Mouse (Mus musculus) liver, embryonic 16.5 days (tissue): ENCODE data around the gene Dzip1. TPM values are rescaled to one million over a fixed set of nuclear protein-coding genes. Genes with fewer than 3 reads are reported as not detected.

Experiments
- ATAC-seq: fragments of 200-750 bp; cut with Nextera tagmentation; 2 replicates; pipeline ENCODE4 v1.8.0; 2017; ENCODE audit warnings: low read depth, mild to moderate bottlenecking, moderate number of reproducible peaks, moderate library complexity
- H3K27ac ChIP-seq: fragments of 300-500 bp; sonication (generic); 2 replicates; pipeline ENCODE4 v1.5.1; 2014; ENCODE audit warnings: mild to moderate bottlenecking, low read length
- H3K27me3 ChIP-seq: fragments of 300-500 bp; sonication (generic); 2 replicates; pipeline ENCODE4 v1.6.1; 2014; ENCODE audit warnings: low read depth, low read length, mixed read lengths; ENCODE audit not compliant: control insufficient read depth, insufficient read depth
- H3K36me3 ChIP-seq: fragments of 300-500 bp; sonication (generic); 2 replicates; pipeline ENCODE4 v1.6.1; 2014; ENCODE audit warnings: mild to moderate bottlenecking; ENCODE audit not compliant: control insufficient read depth, insufficient read depth
- H3K4me1 ChIP-seq: fragments of 300-500 bp; sonication (generic); 2 replicates; pipeline ENCODE4 v1.6.1; 2014; ENCODE audit warnings: low read depth, low read length, mixed read lengths; ENCODE audit not compliant: control insufficient read depth
- H3K4me2 ChIP-seq: fragments of 300-500 bp; sonication (generic); 2 replicates; pipeline ENCODE4 v1.6.1; 2014; ENCODE audit warnings: low read depth, low read length, mixed read lengths
- H3K4me3 ChIP-seq: fragments of 300-500 bp; sonication (generic); 2 replicates; pipeline ENCODE4 v1.5.1; 2014; ENCODE audit warnings: low read depth, mild to moderate bottlenecking, low read length
- H3K9ac ChIP-seq: fragments of 300-500 bp; sonication (generic); 2 replicates; pipeline ENCODE4 v1.6.1; 2014; ENCODE audit warnings: low read depth, low read length
- H3K9me3 ChIP-seq: fragments of 300-500 bp; sonication (generic); replicated peaks from 2 replicates; pipeline ENCODE4 v1.6.1; 2016; ENCODE audit warnings: low read length; ENCODE audit not compliant: control insufficient read depth
- WGBS: fragments of 180-500 bp; shearing (Covaris S2); extraction: QIAGEN DNeasy Blood & Tissue Kit; methylation state at CpG from one replicate; pipeline ENCODE4 v1.1.7; 2014; ENCODE audit not compliant: insufficient replicate concordance; 5-methylcytosine and 5-hydroxymethylcytosine counted together
- polyA plus RNA-seq: library from polyadenylated mRNA; unstranded; fragments of >200 nt; fragmentation: Nextera tagmentation; extraction: Ambion mirVana; gene quantifications from 2 replicates; pipeline ENCODE4 v1.2.1, GENCODE M21; 2015

Dzip1 gene
- polyA plus RNA-seq: 1.4 and 1.7 TPM in 2 replicates

GRCm38 (mm10) chr14:118924673-118925615 lies at the start of gene Dzip1:
Dzip1 (minus strand) TSS chr14:118925460.
- peak within 1 kb of the TSS; percentile 57 for H3K4me2 ChIP-seq
- 2% methylated on average over 55 of the region's 55 CpGs for WGBS
- H3K27me3 ChIP-seq: peaks cover 60% of the 10 kb centered on the region
- H3K4me3 ChIP-seq: peak within 1 kb of the TSS; percentile 52
- no peak within 1 kb of the TSS for H3K27ac ChIP-seq
- ATAC-seq: peak; percentile 46; the same call in 1 of the 2 replicates
- no peaks in the 10 kb centered on the region for H3K9me3 ChIP-seq
- H3K36me3 ChIP-seq: no peaks in the 10 kb centered on the region
- H3K4me1 ChIP-seq: peaks cover 14% of the 10 kb centered on the region; the same call in 1 of the 2 replicates
- H3K9ac ChIP-seq: no peak within 1 kb of the TSS

DNA sequence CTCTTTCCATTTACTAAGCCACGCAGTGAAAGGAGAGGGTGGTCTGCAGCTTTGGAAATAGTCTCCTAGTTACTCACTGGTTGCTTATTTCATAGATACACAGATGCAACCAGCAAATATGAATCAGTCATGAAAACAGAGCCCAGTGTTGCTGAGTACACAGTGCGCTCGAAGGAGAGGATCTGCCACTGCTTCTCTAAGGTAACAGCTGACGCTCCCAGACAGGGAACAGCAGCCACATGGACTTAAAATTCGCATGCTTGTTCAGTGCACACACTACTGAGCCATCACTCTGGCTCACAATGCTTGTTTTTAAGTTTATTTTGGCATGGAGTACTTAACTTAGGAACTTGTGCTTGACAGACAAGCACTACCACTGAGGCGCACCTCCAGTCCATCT lies 47.0 kb upstream of the Dzip1 start:
- ATAC-seq: no peak
- WGBS: 86% methylated on average over 6 of the region's 6 CpGs
- Histone ChIP-seq H3K4me2 (no peak overlapping the region), H3K27ac (no peak overlapping the region), H3K27me3 (no peaks in the 10 kb centered on the region), H3K9ac (no peak overlapping the region), H3K36me3 (peaks cover 39% of the 10 kb centered on the region), H3K4me3 (no peak overlapping the region), H3K4me1 (no peaks in the 10 kb centered on the region), H3K9me3 (no peaks in the 10 kb centered on the region)

DNA sequence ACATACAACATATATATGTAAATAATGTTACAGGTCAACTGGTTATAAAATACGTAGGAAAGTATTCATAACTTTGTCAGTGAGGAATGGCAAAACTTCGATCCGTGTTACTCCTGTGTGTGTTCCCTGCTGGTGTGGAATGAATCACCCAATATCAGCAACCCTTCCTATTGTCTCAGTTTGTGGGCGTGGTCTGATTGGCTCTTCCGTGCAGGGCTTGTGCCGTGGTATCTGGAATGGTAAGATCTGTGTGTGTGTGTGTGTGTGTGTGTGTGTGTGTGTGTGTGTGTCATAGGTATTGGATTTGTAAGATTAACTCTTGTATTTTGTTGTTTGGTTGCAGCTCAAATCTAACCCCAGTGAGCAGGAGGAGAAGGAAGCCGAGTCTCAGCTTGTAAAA lies 42.4 kb upstream of the Dzip1 start:
- no peak overlapping the region for H3K4me3 ChIP-seq
- H3K9ac ChIP-seq: no peak overlapping the region
- 69% methylated on average over 7 of the region's 7 CpGs for WGBS
- no peak overlapping the region for H3K27ac ChIP-seq
- no peak for ATAC-seq
- H3K4me2 ChIP-seq: no peak overlapping the region
- H3K9me3 ChIP-seq: no peaks in the 10 kb centered on the region
- H3K4me1 ChIP-seq: no peaks in the 10 kb centered on the region
- H3K36me3 ChIP-seq: peaks cover 24% of the 10 kb centered on the region
- no peaks in the 10 kb centered on the region for H3K27me3 ChIP-seq

DNA sequence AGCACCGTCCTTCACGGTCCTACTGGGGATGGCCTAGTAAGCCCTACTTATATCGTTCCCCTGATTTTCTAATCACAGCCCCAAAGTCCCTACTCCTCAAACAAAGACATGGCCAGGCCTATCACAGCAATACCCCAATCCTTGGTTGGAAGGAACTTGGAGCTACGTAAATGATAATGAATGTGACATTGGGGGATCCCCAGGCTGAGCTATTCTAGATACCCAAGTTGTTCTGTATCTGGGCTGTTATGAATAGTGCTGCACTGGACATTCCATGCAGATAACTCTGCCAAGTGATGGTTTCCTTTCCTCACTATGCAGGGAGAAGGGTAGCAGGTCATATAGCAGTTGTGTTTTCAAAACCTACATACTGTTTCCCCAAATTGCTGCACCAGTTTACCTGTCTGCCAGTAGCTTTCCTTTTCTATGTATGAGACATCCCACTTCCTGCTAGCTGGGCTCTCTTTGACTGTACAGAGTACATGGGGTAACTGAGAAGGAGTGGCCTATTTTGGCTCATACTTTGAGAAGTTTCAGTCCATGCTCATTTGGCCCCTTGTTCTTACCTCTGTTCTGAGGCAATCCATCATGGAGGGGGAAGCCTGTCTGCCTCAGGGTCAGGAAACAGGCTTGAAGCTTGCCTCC lies 40.2 kb upstream of the Dzip1 start:
- Histone ChIP-seq H3K27me3 (no peaks in the 10 kb centered on the region), H3K36me3 (peaks cover 17% of the 10 kb centered on the region), H3K9ac (no peak overlapping the region), H3K4me2 (no peak overlapping the region), H3K9me3 (no peaks in the 10 kb centered on the region), H3K4me3 (no peak overlapping the region), H3K27ac (no peak overlapping the region), H3K4me1 (no peaks in the 10 kb centered on the region)
- ATAC-seq: no peak
- WGBS: 89% methylated on average over 4 of the region's 4 CpGs

GRCm38 (mm10) chr14:118958010-118958409 lies 32.8 kb upstream of the Dzip1 start:
- Histone ChIP-seq H3K4me1 (no peaks in the 10 kb centered on the region), H3K4me2 (no peak overlapping the region), H3K27ac (no peak overlapping the region), H3K36me3 (peaks cover 22% of the 10 kb centered on the region), H3K9me3 (no peaks in the 10 kb centered on the region), H3K4me3 (no peak overlapping the region), H3K27me3 (no peaks in the 10 kb centered on the region), H3K9ac (no peak overlapping the region)
- ATAC-seq: no peak
- 81% methylated on average over 3 of the region's 3 CpGs for WGBS

GRCm38 (mm10) chr14:118951912-118952583 lies 26.8 kb upstream of the Dzip1 start:
- H3K9me3 ChIP-seq: no peaks in the 10 kb centered on the region
- no peak overlapping the region for H3K27ac ChIP-seq
- 79% methylated on average over 9 of the region's 9 CpGs for WGBS
- ATAC-seq: no peak
- peaks cover 4% of the 10 kb centered on the region; the same call in 1 of the 2 replicates for H3K36me3 ChIP-seq
- H3K4me1 ChIP-seq: no peaks in the 10 kb centered on the region
- no peaks in the 10 kb centered on the region for H3K27me3 ChIP-seq
- no peak overlapping the region for H3K9ac ChIP-seq
- no peak overlapping the region for H3K4me2 ChIP-seq
- H3K4me3 ChIP-seq: no peak overlapping the region

DNA sequence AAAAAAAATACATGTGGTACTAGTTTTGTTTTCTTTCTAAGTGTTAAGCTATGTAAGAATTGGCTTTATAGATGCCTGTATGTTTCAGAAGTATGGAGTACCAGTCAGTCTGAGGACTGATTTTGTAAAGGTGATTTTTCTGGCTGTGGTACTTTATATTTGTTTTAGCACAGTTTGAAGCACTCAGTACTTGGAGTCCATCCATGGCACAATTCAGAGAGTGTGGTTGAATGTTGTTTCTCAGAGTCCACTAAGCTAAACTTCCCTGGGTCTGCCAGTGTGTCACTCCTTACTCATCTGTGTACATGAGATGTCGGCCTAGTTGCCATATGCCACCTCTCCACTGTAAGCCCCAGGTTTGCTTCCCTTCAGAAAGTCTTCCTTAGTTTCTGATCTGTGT lies 23.6 kb upstream of the Dzip1 start:
- no peak overlapping the region for H3K4me3 ChIP-seq
- H3K36me3 ChIP-seq: peaks cover 4% of the 10 kb centered on the region; the same call in 1 of the 2 replicates
- no peak overlapping the region for H3K4me2 ChIP-seq
- H3K4me1 ChIP-seq: peaks cover 3% of the 10 kb centered on the region; the same call in 1 of the 2 replicates
- no peak overlapping the region for H3K27ac ChIP-seq
- WGBS: 84% methylated on average over 1 of the region's 1 CpGs
- no peaks in the 10 kb centered on the region for H3K9me3 ChIP-seq
- no peaks in the 10 kb centered on the region for H3K27me3 ChIP-seq
- ATAC-seq: no peak
- no peak overlapping the region for H3K9ac ChIP-seq

GRCm38 (mm10) chr14:118944702-118945101 lies 19.4 kb upstream of the Dzip1 start:
- Histone ChIP-seq H3K36me3 (no peaks in the 10 kb centered on the region), H3K27ac (no peak overlapping the region), H3K9ac (no peak overlapping the region), H3K9me3 (no peaks in the 10 kb centered on the region), H3K4me2 (no peak overlapping the region), H3K4me1 (peaks cover 13% of the 10 kb centered on the region), H3K27me3 (no peaks in the 10 kb centered on the region), H3K4me3 (no peak overlapping the region)
- 39% methylated on average over 2 of the region's 2 CpGs for WGBS
- no peak for ATAC-seq
